Mouse (Mus musculus): Measurements from ENCODE around the gene Bloc1s1. TPM values are rescaled to one million over a fixed set of nuclear protein-coding genes. Genes with fewer than 3 reads are reported as not detected.

The Bloc1s1 gene
- polyA plus RNA-seq, 1 experiment from 2014 or later: 188 TPM

DNA sequence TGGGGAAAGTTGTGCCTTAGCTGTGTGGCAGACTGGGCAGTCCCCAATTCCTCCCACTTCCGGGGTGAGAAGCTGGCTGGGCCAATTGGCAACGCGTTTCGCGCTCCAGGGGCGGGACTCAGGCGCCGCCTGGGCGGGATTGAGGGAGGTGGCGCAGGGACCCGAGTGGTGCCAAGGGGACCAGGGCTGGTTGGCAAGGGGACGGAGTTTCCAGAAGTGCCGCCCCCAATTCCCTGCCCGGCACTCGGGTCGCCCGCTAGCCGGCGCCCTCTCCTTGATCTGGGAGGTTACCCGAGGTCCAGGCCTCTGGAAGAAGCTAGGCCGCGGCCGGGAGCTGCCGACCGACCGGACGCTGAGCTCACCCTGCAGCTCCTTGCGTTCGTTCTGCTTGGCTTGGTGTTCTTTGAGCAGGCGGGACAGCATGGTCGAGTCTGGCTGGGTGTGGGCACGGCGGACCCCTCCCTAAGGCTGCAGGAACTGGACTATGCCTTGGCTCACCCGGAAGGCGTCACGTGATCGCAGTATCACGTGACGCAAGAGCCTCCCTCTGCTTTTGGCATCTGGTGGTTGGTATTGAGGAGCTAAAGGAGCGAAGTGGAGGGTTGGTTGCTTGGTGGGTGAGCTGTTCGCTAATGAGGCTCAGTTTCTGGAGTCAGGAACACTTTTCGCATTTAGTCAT is 683 bp downstream of the Bloc1s1 start:
- no peaks in the 10 kb centered on the region for H3K9me3 ChIP-seq
- H3K4me2 ChIP-seq: peak overlapping the region; percentile 67
- peaks cover 2% of the 10 kb centered on the region for H3K36me3 ChIP-seq (replicated peaks)
- peaks cover 38% of the 10 kb centered on the region for H3K4me1 ChIP-seq
- H3K9ac ChIP-seq: peak overlapping the region; percentile 76
- peak overlapping the region; percentile 83 for H3K4me3 ChIP-seq (replicated peaks)
- ATAC-seq (ENCODE audit: low FRiP score): peak; percentile 97
- H3K27ac ChIP-seq: peak overlapping the region; percentile 93
- under 1% methylated on average over 42 of the region's 42 CpGs for WGBS
- H3K27me3 ChIP-seq: peaks cover 17% of the 10 kb centered on the region

DNA sequence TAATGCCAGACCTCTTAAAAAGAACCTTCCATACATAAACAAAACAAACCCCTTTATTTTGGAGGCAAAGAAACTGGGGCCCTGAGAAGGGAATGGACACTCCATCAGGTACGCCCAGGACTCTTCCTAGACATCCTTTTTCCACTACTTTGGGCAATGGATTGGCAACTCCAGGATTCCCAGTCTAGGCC is 1.1 kb downstream of the Bloc1s1 start, which contains the start of gene Rdh5:
Gene Rdh5, minus strand, starts transcription at position 67 of the 191 bp plus-strand sequence.
- H3K4me3 ChIP-seq (replicated peaks): peak within 1 kb of the TSS; percentile 83
- peak within 1 kb of the TSS; percentile 93 for H3K27ac ChIP-seq
- peaks cover 13% of the 10 kb centered on the region; the same call in 1 of the 2 replicates for H3K27me3 ChIP-seq
- H3K4me1 ChIP-seq: peaks cover 37% of the 10 kb centered on the region
- H3K36me3 ChIP-seq (replicated peaks): peaks cover 6% of the 10 kb centered on the region
- no peaks in the 10 kb centered on the region for H3K9me3 ChIP-seq
- H3K4me2 ChIP-seq: peak within 1 kb of the TSS; percentile 67
- ATAC-seq (ENCODE audit: low FRiP score): no peak
- H3K9ac ChIP-seq: peak within 1 kb of the TSS; percentile 76
- 24% methylated on average over 1 of the region's 1 CpGs for WGBS

DNA sequence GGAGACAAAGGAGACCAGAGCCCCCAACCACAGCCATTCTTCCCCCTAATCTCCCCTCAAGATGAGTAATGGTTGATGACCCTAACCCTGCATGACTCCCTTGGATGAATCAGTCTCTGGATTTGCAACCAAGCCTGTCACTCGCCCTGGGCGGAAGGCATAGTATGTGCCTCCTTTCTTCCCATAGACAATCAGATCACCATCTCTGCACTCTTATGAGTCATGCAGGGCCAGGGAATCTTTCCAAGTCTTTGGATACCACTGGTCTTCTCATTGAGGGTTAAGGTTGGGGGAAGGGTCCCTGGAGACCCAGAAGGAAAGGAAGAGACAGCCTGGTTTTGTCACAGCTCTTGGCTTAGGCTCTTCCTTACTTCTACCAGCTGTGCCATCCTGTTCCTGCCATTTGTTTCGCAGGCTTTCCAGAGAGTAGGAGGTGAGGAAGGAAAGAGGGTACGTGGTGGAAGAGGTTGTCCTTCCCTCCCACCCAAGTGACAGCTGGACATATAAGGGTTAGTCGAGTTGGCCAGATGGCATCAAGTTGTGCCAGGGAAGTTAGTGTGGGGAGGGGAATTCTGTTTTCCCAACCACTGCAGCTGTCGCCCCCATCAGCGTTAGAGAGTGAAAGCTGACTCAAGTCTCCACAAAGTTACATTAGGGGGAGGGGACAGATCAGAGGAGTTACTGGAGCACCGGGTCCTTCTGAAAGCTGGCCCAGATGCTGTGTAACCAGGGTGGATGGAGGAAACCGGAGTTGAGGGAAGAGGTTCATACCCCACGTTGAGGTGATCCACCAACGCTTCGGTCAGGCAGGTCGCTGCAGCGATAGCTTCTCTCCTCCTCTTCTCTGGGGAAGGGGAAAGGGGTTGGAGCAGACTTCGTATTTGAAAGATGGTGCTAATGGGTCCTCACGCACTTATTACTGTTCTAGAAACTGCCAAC is 1.7 kb downstream of the Bloc1s1 start:
- peaks cover 11% of the 10 kb centered on the region for H3K36me3 ChIP-seq (replicated peaks)
- peak overlapping the region; percentile 83 for H3K4me3 ChIP-seq (replicated peaks)
- no peak for ATAC-seq (ENCODE audit: low FRiP score)
- peak overlapping the region; percentile 93; the same call in 1 of the 2 replicates for H3K27ac ChIP-seq
- peak overlapping the region; percentile 67 for H3K4me2 ChIP-seq
- H3K4me1 ChIP-seq: peaks cover 37% of the 10 kb centered on the region
- H3K27me3 ChIP-seq: 0 out of 2 replicates have a peak, but pooled peaks cover 8% of the 10 kb centered on the region
- H3K9ac ChIP-seq: peak overlapping the region; percentile 76
- WGBS: 78% methylated on average over 16 of the region's 16 CpGs
- no peaks in the 10 kb centered on the region for H3K9me3 ChIP-seq

DNA sequence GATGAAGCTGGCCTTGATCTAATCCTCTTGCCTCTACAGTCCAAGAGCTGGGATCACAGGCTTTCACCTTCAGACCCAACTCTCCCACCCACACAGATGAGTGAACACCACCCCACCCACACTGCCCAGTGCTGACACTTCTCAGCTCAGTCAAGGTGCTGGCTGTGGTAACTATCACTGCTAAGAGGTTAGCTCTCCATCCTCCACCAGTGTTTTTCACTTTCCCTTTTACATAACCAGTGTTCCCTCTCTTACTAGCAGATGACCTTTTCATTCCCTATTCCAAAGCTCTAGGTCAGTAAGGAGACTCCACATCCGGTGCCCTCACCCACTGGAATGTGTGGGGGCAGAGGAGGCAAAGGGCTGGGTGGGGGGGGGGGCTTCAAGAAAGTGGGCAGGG is 2.6 kb downstream of the Bloc1s1 start:
- ATAC-seq (ENCODE audit: low FRiP score): no peak
- no peak overlapping the region for H3K4me2 ChIP-seq
- H3K9me3 ChIP-seq: no peaks in the 10 kb centered on the region
- peaks cover 37% of the 10 kb centered on the region for H3K4me1 ChIP-seq
- no peak overlapping the region for H3K4me3 ChIP-seq (replicated peaks)
- H3K27ac ChIP-seq: no peak overlapping the region
- H3K9ac ChIP-seq: no peak overlapping the region
- peaks cover 11% of the 10 kb centered on the region for H3K36me3 ChIP-seq (replicated peaks)
- 0 out of 2 replicates have a peak, but pooled peaks cover 6% of the 10 kb centered on the region for H3K27me3 ChIP-seq
- 93% methylated on average over 1 of the region's 1 CpGs for WGBS

DNA sequence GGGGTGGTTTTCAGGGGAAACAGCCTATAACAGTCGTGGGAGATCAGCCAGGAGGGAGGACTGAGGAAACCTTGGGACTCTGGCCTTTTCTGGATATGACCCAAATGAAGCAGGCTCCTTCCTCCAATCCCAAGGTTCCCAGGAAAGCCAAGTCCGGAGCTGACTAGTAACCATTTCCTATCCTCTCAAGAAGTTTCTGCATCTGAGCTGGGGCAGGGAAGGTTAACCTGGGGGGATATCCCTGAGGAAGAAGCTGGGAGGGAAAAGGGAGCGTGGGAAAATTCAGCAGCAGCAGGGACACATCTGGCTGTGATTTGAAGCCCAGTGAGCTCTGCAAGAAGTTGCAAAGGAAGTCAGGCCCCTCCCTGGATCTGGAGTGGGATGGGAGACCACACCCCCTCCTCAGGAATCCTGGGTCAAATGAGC is 3.1 kb downstream of the Bloc1s1 start:
- Histone ChIP-seq H3K36me3 (replicated peaks) (peaks cover 11% of the 10 kb centered on the region), H3K27me3 (0 out of 2 replicates have a peak, but pooled peaks cover 6% of the 10 kb centered on the region), H3K9me3 (no peaks in the 10 kb centered on the region), H3K4me2 (no peak overlapping the region), H3K4me1 (peaks cover 37% of the 10 kb centered on the region), H3K9ac (no peak overlapping the region), H3K4me3 (replicated peaks) (no peak overlapping the region), H3K27ac (no peak overlapping the region)
- no peak for ATAC-seq (ENCODE audit: low FRiP score)
- WGBS: 80% methylated on average over 3 of the region's 3 CpGs

DNA sequence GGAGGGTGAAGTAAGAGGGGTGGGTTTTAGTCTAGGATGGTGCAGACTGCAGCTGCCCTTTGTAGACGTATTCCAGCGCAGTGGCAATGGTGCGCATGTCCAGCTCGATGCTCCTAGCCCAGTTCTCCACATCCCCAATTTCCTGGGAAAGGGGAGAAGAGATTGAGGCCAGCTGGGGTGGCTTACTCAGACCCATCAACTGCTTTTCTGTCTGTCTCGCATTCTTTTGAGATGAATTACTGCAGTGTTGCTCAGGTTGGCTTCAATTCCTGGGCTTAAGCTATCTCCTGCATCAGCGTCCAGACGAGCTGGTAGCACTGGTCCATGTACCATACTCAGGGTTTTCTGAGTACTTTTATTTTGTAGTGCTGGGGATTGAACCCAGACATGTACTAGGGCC is 3.9 kb downstream of the Bloc1s1 start:
- H3K9me3 ChIP-seq: no peaks in the 10 kb centered on the region
- H3K4me2 ChIP-seq: no peak overlapping the region
- H3K9ac ChIP-seq: no peak overlapping the region
- H3K27ac ChIP-seq: 0 out of 2 replicates have a peak overlapping the region, but pooled peaks have one; percentile 36
- H3K4me1 ChIP-seq: peaks cover 37% of the 10 kb centered on the region
- 0 out of 2 replicates have a peak, but pooled peaks cover 6% of the 10 kb centered on the region for H3K27me3 ChIP-seq
- H3K4me3 ChIP-seq (replicated peaks): no peak overlapping the region
- peaks cover 11% of the 10 kb centered on the region for H3K36me3 ChIP-seq (replicated peaks)
- ATAC-seq (ENCODE audit: low FRiP score): no peak
- 88% methylated on average over 7 of the region's 7 CpGs for WGBS

DNA sequence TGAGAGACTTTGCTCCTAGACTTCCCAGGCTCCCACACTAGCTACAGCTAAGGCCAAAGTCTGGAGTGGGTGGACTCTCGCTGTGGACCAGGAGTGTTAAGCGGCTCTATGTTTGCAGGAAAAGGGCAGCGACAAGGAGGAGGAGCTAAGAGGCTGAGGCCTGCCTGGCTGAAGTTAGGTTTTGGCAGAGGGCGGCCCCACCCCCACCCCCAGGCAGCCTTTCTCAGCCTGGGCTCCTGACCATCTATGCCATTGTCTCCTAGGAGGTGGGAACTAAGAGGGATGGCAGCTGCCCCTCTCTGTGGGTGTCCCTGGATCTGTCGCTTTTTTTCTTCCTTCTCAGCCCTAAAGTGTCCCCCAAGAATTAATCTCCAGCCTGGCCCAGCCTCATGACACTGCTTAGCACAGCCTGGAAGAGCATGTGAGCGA is 4.6 kb downstream of the Bloc1s1 start:
- Histone ChIP-seq H3K9ac (peak overlapping the region; percentile 7; the same call in 1 of the 2 replicates), H3K4me1 (peaks cover 36% of the 10 kb centered on the region), H3K27ac (0 out of 2 replicates have a peak overlapping the region, but pooled peaks have one; percentile 36), H3K4me2 (no peak overlapping the region), H3K9me3 (no peaks in the 10 kb centered on the region), H3K36me3 (replicated peaks) (peaks cover 11% of the 10 kb centered on the region), H3K27me3 (0 out of 2 replicates have a peak, but pooled peaks cover 3% of the 10 kb centered on the region), H3K4me3 (replicated peaks) (no peak overlapping the region)
- no peak for ATAC-seq (ENCODE audit: low FRiP score)
- 13% methylated on average over 6 of the region's 6 CpGs for WGBS

DNA sequence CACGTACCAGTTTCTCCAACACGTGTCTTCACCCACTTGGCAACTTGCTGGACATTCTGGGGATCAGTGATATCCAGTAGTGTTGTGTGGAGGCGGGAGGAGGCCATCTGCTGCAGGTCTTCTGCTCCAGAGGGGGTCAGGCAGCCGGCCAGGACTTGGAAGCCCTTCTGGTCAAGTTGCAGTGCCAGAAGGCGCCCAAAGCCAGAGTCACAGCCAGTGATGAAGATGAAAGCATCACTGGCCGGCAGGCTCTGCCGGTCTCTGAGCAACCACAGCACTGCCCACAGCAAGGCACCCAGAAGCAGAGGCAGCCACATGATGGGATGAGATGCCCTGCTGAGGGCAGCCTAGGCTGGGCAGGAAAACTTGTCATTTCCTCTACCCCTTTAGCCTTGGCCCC is 5.6 kb downstream of the Bloc1s1 start:
- WGBS: 82% methylated on average over 7 of the region's 7 CpGs
- H3K4me2 ChIP-seq: no peak overlapping the region
- H3K27me3 ChIP-seq: no peaks in the 10 kb centered on the region
- no peak overlapping the region for H3K4me3 ChIP-seq (replicated peaks)
- no peaks in the 10 kb centered on the region for H3K9me3 ChIP-seq
- peaks cover 28% of the 10 kb centered on the region for H3K4me1 ChIP-seq
- H3K27ac ChIP-seq: no peak overlapping the region
- ATAC-seq (ENCODE audit: low FRiP score): no peak
- H3K36me3 ChIP-seq (replicated peaks): peaks cover 15% of the 10 kb centered on the region
- no peak overlapping the region for H3K9ac ChIP-seq

DNA sequence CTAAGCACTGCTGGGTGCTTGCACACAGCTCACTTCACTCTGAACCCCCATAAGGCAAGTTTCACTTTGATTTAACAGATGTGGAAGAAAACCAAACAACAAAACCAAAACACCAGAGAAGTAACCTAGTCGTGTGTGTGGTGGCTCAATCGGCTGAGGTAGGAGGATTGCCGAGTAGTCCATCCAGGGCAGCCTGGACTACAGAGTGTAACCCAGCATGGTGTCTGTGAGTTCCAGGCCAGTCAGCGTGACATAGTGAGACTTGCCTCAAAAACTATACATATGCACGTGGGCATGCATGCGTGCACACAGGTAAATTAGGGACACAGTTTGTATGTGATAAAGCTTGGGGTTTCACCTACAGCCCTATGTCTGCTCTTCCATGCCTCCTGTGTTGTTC is 6.4 kb downstream of the Bloc1s1 start:
- no peaks in the 10 kb centered on the region for H3K9me3 ChIP-seq
- H3K27me3 ChIP-seq: no peaks in the 10 kb centered on the region
- peaks cover 28% of the 10 kb centered on the region for H3K4me1 ChIP-seq
- no peak overlapping the region for H3K9ac ChIP-seq
- WGBS: 89% methylated on average over 6 of the region's 6 CpGs
- H3K36me3 ChIP-seq (replicated peaks): peaks cover 15% of the 10 kb centered on the region
- no peak for ATAC-seq (ENCODE audit: low FRiP score)
- no peak overlapping the region for H3K4me3 ChIP-seq (replicated peaks)
- H3K4me2 ChIP-seq: no peak overlapping the region
- no peak overlapping the region for H3K27ac ChIP-seq

DNA sequence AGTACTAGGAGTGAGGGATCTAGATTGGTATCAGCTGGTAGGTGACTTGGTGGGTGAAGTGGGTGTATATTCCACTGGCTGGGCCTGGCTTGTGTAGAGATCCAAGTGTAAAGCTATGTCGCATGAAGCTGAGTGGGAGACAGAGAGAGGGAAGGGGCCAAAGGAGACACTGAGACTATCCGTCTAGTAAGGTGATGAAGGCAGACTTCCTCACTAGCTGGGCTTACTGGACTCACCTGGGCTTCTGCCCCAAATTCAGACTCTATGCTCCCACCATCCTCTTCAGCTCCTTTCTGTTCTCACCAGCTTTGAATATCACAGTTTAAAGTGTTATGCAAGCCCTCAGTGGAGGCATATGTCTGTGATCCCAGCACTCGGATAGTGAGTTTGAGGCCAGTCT is 7.2 kb downstream of the Bloc1s1 start:
- no peak overlapping the region for H3K9ac ChIP-seq
- no peak for ATAC-seq (ENCODE audit: low FRiP score)
- no peaks in the 10 kb centered on the region for H3K9me3 ChIP-seq
- WGBS: 90% methylated on average over 3 of the region's 3 CpGs
- no peak overlapping the region for H3K4me2 ChIP-seq
- no peak overlapping the region for H3K27ac ChIP-seq
- H3K4me1 ChIP-seq: peaks cover 20% of the 10 kb centered on the region
- no peaks in the 10 kb centered on the region for H3K27me3 ChIP-seq
- H3K4me3 ChIP-seq (replicated peaks): no peak overlapping the region
- H3K36me3 ChIP-seq (replicated peaks): peaks cover 15% of the 10 kb centered on the region

DNA sequence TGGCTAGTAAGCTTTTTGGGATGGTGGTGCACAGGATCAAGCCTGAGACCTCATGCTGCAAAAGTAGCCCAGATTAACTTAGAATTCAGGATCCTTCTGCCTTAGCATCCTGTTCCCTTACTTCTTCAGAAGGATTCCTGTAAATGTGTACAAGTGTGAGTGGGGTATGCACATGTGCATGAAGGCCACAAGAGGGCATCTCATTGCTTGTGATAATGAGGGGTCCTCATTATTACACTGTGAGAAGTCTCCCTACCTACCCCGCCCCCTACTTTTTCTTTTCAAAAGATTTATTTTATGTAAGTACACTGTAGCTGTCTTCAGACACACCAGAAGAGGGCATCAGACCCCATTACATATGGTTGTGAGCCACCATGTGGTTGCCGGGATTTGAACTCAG is 8.3 kb downstream of the Bloc1s1 start:
- H3K4me2 ChIP-seq: no peak overlapping the region
- WGBS: 78% methylated on average over 2 of the region's 2 CpGs
- no peaks in the 10 kb centered on the region for H3K27me3 ChIP-seq
- H3K4me3 ChIP-seq (replicated peaks): no peak overlapping the region
- peaks cover 16% of the 10 kb centered on the region for H3K4me1 ChIP-seq
- no peaks in the 10 kb centered on the region for H3K9me3 ChIP-seq
- H3K9ac ChIP-seq: no peak overlapping the region
- peaks cover 15% of the 10 kb centered on the region for H3K36me3 ChIP-seq (replicated peaks)
- ATAC-seq (ENCODE audit: low FRiP score): no peak
- no peak overlapping the region for H3K27ac ChIP-seq

DNA sequence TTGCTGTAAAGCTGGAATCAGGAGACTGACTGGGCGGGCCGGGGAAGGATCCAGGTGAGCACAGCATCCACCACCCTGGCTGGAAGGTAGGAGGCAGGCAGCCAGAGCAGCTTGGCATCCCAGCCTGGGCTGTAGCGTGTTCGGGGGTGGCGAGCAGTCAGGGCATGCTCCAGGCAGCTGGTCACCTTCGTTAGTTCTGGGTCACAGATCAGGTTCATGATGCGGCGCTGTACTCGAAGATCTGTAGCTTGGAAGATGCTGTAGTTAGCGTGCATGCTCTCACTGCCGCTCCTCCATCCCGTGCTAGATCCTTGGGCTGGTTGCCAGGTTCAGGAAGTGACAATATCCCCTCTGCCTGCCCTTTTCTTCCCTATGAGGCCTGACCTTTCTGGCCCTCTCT is 10.1 kb downstream of the Bloc1s1 start:
- Histone ChIP-seq H3K9ac (no peak overlapping the region), H3K27me3 (peaks cover 6% of the 10 kb centered on the region), H3K4me1 (peaks cover 22% of the 10 kb centered on the region), H3K27ac (no peak overlapping the region), H3K36me3 (replicated peaks) (peaks cover 15% of the 10 kb centered on the region), H3K4me3 (replicated peaks) (no peak overlapping the region), H3K4me2 (no peak overlapping the region), H3K9me3 (no peaks in the 10 kb centered on the region)
- WGBS: 85% methylated on average over 12 of the region's 12 CpGs
- ATAC-seq (ENCODE audit: low FRiP score): no peak
